Mouse (Mus musculus): ENCODE data around the gene Gabpb1. TPM values are rescaled to one million over a fixed set of nuclear protein-coding genes. Genes with fewer than 3 reads are reported as not detected.

Gene Gabpb1
- total RNA-seq, 1 experiment from 2014 or later: 54.1 TPM

DNA sequence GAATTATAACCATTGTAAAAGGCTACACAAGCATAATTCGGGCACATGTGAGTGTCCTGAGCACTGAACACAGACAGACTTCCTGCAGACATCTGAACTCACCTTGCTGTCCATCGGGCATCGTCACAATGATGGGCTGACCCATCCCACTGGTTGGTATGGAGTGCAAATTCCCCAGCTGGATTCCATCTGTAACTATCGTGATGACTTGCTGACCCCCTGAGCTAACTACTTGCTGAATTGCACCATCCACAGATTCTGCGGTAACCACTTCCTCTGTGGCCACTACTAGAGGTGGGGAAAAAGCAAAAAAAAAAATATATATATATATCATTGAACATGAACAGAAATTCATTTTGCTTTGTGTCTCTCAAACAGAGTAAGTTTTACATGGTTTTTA is 29.7 kb downstream of the Gabpb1 start:
- ATAC-seq (replicated peaks; ENCODE audit: low read depth, poor library complexity, severe bottlenecking): no peak

DNA sequence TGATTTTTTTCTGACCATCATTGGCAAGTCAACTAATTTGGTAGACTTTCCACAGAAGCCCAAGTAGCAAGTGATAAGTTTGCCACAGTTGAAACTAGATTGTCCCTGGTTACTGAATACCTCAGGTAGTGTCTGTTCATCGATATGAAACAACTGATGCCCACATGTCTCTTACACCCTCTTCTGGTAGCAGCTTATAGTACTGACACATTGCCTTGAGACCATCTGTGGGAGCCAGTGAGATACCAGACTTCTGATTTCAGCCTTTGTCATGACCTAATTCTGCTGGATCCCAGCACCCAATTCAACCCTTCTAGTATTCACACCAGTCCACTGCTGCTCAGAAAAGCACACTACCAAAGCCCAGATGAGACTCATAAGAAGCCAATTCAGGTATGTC is 31.4 kb downstream of the Gabpb1 start:
- no peak for ATAC-seq (replicated peaks; ENCODE audit: low read depth, poor library complexity, severe bottlenecking)

DNA sequence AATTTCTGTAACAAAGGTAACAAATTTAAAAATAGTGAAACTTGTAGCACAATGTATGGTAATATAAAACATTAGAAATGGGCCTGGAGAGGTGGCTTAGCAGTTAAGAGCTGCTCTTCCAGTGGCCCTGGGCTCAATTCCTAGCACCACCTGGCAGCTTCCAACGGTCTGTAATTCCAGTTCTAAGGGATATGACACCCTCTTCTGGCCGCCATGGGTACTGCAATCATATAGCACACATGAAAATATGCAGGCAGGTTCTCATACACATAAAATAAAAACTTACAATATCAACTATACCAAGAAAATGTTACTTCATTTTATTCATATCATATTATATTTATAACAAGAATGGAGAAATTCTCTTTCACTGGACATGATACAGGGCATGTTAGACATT is 35.8 kb downstream of the Gabpb1 start:
- ATAC-seq (replicated peaks; ENCODE audit: low read depth, poor library complexity, severe bottlenecking): no peak

DNA sequence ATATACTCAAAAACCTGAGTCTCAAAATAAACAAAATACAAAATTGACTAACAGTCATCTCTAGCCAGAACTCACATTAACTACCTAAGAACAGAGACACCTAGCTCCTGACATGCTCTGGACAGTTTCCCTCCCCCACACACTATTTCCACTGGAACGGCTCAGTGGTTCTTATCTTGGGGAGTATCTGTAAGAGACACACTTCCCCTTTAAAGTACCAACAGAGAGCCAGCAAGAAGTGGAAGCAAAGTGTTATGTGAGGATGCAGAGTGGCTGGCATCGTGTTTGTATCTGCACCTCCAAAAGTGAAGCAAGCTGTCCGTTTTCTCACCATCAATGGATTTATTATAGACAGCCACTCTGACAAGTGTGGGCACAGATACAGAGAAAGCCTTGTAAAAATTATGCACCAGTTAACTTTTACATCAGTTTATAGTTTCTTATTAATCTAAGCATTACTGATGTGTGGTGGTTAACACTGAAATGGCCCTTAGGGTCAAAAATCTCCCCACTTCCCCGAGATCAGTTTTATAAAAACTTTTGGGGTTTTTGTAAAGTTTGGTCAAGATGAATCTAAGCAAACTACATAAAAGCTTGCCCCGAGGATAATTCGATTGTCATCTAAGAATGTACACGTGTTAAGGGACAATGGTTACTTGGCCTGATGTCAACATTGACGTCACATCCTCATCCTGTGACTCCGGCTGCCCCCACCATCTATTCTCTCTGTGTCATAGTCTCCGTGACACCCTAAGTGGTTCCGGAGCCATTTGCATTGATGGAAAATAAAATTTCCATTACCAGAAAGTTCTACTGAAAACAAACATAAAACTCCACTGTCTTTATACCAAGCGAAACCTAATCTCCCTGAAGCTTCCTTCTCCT is 40.0 kb downstream of the Gabpb1 start:
- ATAC-seq (replicated peaks; ENCODE audit: low read depth, poor library complexity, severe bottlenecking): peak; percentile 96

DNA sequence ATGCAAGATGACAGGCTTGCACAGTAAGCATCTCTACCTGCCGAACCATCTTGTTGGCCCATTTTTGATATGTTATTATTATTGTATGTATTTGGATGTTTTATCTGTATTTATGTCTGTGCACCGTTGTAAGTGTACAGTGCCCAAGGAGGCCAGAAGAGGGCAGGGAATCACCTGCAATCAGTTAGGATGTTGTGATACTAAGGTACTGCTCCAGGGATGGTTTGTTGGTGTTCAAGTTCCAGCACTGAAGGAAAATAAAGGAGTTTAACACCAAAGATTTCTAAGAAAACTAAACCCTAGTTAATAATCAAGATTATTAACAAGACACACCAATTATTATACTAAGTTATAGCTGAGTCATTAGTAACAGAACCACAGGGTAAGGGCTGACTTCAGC is 43.0 kb downstream of the Gabpb1 start:
- no peak for ATAC-seq (replicated peaks; ENCODE audit: low read depth, poor library complexity, severe bottlenecking)

DNA sequence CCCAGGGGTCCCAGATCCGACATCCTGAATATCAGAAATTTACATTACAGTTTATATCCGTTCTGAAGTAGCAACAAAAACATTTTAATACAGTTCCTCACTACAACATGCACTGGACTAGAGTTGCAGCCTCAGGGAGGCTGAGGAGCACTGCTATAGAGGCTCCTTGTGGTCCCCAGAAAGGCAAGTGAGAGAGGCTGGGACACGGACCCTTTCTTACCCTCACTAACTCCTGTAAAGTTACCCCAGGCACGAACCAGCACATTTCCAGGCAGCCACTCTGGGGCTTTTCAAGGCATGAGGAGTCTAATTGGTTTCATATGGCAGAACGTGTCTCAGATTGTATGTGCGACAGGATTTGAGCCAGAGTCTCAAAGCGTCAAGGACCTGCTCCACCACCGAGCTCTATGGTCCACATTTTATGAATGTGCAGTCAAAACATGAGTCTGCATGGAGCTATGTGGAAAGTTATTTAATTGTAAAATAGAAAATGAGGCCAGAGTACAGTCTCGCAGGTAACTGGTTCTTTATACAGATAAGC is 47.6 kb downstream of the Gabpb1 start:
- no peak for ATAC-seq (replicated peaks; ENCODE audit: low read depth, poor library complexity, severe bottlenecking)

DNA sequence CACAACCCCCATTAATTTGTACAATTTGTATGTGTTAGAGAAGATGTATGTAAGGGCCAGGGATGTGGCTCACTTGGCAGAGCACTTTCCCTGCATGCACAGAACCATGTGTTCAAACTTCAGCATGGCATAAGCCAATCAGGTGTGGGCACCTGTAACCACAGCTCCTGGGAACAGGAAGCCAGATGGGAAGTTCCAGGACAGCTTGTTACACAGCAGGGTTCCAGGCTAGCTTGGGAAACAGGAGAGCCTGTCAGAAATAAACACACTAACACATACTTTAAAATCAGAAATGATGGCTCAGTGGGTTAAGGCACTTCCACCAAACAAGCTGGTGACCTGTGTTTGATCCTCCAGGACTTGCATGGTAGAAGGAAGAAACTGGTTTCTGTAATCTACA is 53.0 kb downstream of the Gabpb1 start:
- ATAC-seq (replicated peaks; ENCODE audit: low read depth, poor library complexity, severe bottlenecking): no peak

DNA sequence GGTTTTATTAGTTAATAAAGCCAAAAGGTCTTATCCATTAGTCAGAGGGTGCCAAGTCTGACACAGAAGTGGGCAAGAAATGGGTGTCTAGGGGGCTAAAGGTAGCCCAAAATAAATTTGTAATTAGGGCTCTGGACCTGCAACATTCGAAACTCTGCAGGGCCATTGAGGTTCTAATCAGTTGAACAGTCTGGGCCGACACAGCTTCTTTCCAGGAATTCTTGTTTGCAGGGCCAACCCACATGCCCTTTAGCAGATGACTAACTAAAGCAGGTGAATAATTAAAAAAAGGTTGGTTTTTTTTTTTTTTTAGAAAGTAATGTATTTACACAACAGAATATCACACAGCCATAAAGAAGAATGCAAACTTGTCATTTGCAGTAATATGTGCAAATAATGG is 53.7 kb downstream of the Gabpb1 start:
- no peak for ATAC-seq (replicated peaks; ENCODE audit: low read depth, poor library complexity, severe bottlenecking)

DNA sequence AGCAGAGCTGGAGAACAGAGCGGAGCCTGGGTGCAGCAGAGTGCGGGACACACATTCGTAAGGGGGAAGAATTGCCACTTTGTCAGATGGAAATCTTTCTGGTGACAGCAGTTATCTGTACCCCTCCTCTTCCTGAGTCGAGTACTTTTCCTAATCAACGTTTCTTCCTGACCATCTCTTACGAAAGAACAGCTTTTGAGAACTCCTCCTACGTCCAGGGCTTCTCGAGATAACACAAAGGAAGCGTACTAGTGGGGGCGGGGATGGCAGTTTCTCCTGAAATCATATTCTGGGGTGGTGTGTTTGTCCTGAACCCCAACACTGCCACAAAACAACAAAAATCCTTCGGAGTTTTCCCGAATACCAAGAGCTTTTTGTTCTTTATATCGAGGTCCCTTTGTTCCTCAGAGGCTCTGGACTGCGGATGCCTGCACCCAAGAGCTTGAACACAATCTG is 56.9 kb downstream of the Gabpb1 start, which contains the start of gene Hdc:
Hdc (minus strand) TSS at position 51 of the 456 bp plus-strand sequence.
- ATAC-seq (replicated peaks; ENCODE audit: low read depth, poor library complexity, severe bottlenecking): peak; percentile 6; the same call in 1 of the 2 replicates

DNA sequence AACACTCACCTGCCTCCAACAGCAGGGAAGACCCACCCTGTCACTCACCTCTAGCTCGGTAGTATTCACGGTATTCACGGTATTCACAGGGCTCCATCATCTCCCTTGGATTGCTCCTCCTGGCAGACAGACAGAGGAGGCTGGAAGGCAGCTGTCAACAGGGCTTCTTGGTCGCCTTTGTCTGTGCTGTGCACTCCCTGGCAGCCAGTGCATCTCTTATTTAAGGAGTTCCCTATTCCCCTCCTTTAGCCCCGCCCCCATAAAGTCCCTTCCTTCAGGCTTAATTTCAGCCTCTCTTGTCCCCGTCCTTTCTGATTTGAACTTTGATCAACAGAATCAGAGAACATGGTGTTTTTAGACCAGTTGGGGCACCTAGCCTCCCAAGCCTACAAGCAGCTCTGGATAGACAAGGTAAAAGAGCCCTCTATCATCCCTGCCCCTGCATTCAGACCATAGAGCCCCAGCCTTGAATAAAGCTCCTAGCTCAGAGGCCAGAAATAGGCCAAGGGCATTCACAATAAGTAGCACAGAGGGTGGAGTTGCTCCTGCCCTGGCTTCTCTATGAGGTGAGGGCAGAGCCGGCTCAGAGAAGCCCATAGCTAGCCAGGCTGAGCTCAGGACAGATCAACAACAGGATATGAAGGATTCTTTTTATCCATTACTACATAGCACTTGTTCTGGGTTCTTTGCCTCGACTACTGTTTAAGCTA is 57.5 kb downstream of the Gabpb1 start:
- peak; percentile 89 for ATAC-seq (replicated peaks; ENCODE audit: low read depth, poor library complexity, severe bottlenecking)

DNA sequence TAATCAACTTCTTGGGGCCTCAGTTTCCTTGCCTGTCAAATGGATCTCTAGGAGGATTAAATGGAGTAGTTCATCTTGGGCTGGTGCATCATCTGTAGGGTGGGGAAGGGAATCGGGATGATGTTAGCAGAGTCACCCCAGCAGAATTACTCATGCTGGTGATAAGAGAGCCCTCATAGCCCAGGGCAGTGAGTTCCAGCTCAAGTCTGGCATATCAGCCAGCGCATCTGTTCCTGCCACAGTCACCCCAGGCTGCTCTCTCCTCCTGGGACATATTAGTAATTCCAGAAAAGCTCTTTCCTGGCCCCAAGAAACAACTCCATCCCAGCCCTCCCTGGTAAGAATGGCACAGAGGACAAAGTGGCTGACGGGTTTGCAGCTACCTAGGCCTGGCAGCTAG is 60.8 kb downstream of the Gabpb1 start:
- ATAC-seq (replicated peaks; ENCODE audit: low read depth, poor library complexity, severe bottlenecking): no peak

DNA sequence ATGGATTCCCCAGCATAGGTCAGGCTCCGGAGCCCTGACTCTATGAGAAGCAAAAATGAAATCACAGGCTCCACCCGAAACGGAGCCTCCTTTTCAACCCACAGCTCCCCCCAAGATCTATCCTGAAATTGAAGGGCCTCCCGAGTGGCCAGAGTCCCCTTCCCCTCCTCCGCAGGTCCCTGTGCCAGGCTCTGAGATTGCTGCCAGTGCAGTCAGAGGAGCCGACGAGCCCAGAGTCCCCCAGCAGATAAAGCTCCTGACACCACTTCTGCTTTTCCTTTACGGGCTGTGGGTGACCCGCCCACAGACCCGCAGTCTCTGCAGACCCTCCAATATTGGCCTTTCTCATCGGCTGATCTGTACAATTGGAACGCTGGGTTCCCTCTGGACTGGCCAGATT is 66.5 kb downstream of the Gabpb1 start:
- peak; percentile 77 for ATAC-seq (replicated peaks; ENCODE audit: low read depth, poor library complexity, severe bottlenecking)

DNA sequence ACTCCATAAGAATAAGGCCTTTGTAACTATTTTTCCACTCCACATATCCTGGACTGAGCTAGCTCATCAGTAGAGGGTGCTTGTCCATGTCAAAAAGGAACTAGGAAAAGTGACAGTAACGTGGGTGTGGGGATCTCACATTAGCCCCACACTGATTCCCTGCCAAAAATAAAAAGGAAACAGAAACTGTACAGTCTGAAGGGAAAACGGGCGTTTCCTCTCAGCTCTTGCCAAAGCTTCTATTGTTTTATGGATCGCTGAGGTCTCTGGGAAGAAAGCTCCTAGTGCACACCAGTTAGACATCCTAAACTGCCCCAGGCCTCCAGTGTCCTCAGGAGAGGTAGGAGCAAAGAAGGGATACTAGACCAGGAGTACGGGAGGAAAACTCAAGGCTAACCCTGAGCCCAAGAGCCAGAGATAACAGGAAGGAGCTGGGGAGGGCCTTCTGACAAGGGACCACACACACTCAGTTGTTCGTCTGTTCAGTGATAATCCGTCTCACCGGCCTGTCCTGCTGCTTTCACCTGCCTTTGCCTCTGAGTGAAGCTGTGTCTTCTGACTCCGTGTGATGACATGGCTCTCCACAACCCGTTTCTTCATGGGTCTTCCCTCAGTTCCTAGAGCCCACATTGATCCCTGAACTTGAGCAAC is 68.5 kb downstream of the Gabpb1 start:
- peak; percentile 20; the same call in 1 of the 2 replicates for ATAC-seq (replicated peaks; ENCODE audit: low read depth, poor library complexity, severe bottlenecking)

DNA sequence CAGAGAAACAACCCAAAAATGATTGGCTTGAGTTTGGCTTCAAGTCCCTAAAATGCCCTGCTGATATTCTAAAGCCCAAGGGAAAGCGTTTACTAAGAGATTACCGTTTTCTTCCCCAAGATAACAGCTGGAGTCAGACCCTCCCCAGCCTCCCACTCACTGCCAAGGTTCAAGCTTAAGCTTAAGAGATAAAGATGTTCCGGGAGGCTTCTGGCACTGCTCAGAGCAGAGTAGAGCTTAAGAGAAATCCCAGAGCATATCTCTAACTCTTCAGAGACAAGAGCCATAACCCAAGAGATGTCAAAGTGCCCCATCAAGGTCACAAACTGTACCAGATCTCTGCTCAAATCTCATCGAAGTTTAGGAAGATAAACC is 69.5 kb downstream of the Gabpb1 start:
- no peak for ATAC-seq (replicated peaks; ENCODE audit: low read depth, poor library complexity, severe bottlenecking)

DNA sequence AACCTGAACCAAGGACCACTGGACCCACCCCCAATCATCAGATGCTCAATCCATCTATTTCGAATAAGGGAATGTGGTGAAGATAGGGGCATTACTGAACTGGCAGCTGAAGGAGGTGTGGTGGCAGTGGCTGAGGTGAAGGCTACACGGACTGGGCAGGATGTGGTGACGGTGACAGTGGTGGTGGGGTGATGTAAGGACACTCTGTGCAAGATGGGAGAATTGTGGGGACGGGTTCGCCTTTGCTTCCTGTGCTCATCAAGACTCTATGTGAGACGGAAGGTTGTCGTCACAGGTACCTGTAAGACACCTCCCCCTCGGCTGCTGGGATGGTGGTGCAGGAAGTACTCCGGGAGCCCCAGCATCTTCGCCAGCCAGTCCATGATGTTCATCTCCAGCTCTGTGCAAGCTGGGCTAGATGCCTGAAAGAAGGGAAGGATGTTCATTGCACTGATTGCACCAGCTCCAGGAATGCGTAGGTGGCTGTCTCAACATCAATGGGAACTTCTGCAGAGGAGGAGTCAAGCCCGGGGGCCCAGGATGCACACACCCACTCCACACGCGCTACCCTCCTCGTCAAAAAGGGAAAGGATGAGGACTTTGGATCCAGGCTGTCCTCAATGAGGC is 70.0 kb downstream of the Gabpb1 start:
- peak; percentile 62 for ATAC-seq (replicated peaks; ENCODE audit: low read depth, poor library complexity, severe bottlenecking)

DNA sequence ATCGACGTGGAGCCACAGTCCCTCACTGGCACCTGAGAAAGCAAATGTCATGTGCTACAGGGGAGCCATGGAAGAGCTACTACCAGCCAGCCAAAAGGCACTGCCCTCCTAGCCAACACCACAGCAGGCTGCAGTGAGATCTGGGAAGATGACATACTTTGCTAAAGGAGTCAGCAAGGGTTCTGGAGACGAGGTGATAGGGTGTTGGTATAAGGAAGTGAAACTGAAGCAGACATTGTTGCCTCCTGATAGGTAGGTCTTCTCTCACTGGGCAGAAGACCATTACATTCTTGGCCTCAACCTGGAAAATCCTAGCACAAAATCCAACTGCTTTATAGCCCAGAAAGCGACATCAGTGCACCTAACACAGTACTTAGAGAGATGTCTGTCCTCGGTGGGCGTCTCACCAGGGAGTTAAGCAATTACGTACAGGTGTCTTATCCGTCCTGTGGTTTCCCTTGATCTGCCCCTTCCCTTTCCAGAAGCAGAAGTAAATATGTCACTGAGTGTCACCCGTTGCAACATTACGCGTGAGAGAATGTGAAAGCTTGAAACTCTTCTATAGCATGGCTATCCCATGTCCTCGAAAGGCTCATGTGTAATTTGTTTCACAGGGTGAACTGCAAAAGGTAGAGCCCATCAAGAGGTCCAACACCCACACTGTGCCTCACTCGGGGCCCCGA is 74.1 kb downstream of the Gabpb1 start:
- peak; percentile 71 for ATAC-seq (replicated peaks; ENCODE audit: low read depth, poor library complexity, severe bottlenecking)

DNA sequence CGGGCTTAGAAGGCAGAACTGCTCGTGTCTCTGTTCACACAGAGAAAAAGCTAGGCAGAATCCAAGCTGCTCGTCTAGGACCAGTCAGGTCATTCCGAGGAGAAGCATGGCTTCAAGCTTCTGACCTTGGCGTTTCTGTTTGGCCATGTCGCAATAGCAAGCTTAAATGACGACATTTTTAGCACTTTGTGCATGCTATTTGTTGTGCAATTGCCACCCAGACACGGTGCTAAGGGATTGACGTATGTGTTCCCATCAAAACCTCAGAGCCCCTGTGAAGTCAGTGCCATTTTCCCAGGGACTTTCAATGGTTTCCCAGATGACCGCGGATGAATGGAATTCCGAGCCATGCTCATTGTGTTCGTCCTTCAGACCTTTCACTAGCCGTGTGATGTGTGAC is 75.6 kb downstream of the Gabpb1 start:
- no peak for ATAC-seq (replicated peaks; ENCODE audit: low read depth, poor library complexity, severe bottlenecking)

DNA sequence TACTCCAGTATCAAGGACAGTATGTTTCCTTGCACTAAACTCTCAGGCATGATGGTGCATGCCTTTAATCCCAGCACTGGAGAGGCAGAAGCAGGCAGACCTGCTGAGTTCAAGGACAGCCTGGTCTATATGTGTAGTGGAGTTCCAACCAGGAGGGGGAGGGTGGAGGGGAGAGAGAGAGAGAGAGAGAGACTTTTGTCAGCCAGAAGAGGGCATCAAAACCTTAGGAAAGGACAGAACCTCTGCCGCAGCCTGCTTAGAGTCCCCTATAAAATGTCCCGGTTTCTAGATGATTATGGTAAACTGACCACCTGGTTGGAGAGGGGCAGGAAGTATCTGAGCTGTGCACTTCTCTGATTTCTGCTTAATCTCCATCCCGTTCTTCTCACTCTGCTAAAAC is 77.1 kb downstream of the Gabpb1 start:
- peak; percentile 50 for ATAC-seq (replicated peaks; ENCODE audit: low read depth, poor library complexity, severe bottlenecking)

DNA sequence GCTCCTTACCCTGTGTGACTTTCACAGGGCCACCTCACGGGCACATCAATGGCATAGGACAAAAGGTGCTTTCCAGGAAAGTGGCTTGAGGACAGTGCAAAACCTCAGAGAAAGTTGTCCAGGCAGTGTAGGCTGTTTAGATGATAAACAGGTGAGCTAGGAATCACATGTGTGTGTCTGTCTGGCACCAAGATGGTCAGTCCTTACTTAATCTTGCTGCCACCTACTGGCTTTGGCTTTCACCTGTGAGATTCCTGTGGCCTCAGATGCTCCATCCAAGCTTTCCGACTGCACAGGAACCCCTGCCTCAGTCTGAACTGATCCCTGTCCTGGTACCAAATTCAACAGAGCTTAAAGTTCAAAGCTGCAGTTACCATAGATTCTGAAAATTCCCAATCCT is 77.8 kb downstream of the Gabpb1 start:
- ATAC-seq (replicated peaks; ENCODE audit: low read depth, poor library complexity, severe bottlenecking): no peak
